Mouse (Mus musculus): ENCODE measurements around the gene Tpk1. TPM values are rescaled to one million over a fixed set of nuclear protein-coding genes. Genes with fewer than 3 reads are reported as not detected.

The Tpk1 gene
- total and polyA plus RNA-seq, 2 experiments = 6.2 to 16.7 TPM

- Histone ChIP-seq H3K9ac (ENCODE audit: low read depth, low read length) (no peak overlapping the region), H3K36me3 (ENCODE audit: control insufficient read depth, insufficient read depth, low read length) (no peaks in the 10 kb centered on the region), H3K27me3 (ENCODE audit: control insufficient read depth, insufficient read depth, low read length) (no peaks in the 10 kb centered on the region), H3K4me3 (ENCODE audit: insufficient read depth, low read depth, low read length) (no peak overlapping the region), H3K4me1 (ENCODE audit: control insufficient read depth, insufficient read depth, low read length) (no peaks in the 10 kb centered on the region; the same call in 1 of the 2 replicates), H3K27ac (replicated peaks; ENCODE audit: insufficient read depth, low read depth, low read length) (no peak overlapping the region), H3K79me2 (ENCODE audit: control insufficient read depth, insufficient read depth, low read length) (no peaks in the 10 kb centered on the region)
- WGBS = 88% methylated on average over 3 of the region's 3 CpGs
- DNase-seq (ENCODE audit: extremely low read depth, low read depth, low spot score) = no peak
- TF ChIP-seq POLR2A (IDR thresholded peaks at IDR 0.05; ENCODE audit: extremely low read depth, insufficient read depth, low read length) = no peak
- no peak for TF ChIP-seq CTCF (IDR thresholded peaks at IDR 0.05; ENCODE audit: low read depth, low read length)
These were observed 133.3 kb downstream of the Tpk1 start for GRCm38 (mm10) chr6:43532822-43533221.

DNA sequence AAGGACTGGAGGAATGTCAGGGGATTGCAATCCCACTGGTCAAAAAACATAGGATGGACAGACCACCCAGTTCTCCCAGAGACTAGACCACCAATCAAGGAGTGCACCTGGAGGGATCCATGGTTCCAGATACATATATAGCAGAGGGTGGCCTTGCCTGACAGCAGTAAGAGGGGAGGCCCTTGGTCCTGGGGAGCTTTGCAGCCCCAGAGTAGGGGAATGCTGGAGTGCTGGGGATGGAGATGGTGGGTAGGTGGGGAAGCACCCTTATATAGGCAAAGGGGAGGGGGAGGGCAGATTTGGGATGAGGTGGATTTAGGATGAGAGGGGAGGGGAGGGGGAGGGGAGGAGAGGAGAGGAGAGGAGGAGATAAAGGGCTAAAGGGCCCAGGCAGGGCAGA is 134.1 kb downstream of the Tpk1 start:
- Histone ChIP-seq H3K79me2 (ENCODE audit: control insufficient read depth, insufficient read depth, low read length) (no peaks in the 10 kb centered on the region), H3K27me3 (ENCODE audit: control insufficient read depth, insufficient read depth, low read length) (no peaks in the 10 kb centered on the region), H3K4me1 (ENCODE audit: control insufficient read depth, insufficient read depth, low read length) (no peaks in the 10 kb centered on the region; the same call in 1 of the 2 replicates), H3K27ac (replicated peaks; ENCODE audit: insufficient read depth, low read depth, low read length) (no peak overlapping the region), H3K9ac (ENCODE audit: low read depth, low read length) (no peak overlapping the region), H3K36me3 (ENCODE audit: control insufficient read depth, insufficient read depth, low read length) (no peaks in the 10 kb centered on the region), H3K4me3 (ENCODE audit: insufficient read depth, low read depth, low read length) (no peak overlapping the region)
- DNase-seq (ENCODE audit: extremely low read depth, low read depth, low spot score) = no peak
- TF ChIP-seq CTCF (IDR thresholded peaks at IDR 0.05; ENCODE audit: low read depth, low read length) (no peak), POLR2A (IDR thresholded peaks at IDR 0.05; ENCODE audit: extremely low read depth, insufficient read depth, low read length) (no peak)

- H3K79me2 ChIP-seq (ENCODE audit: control insufficient read depth, insufficient read depth, low read length) = no peaks in the 10 kb centered on the region
- no peak for DNase-seq (ENCODE audit: extremely low read depth, low read depth, low spot score)
- H3K9ac ChIP-seq (ENCODE audit: low read depth, low read length) = no peak overlapping the region
- 89% methylated on average over 3 of the region's 3 CpGs for WGBS
- no peak overlapping the region for H3K27ac ChIP-seq (replicated peaks; ENCODE audit: insufficient read depth, low read depth, low read length)
- H3K36me3 ChIP-seq (ENCODE audit: control insufficient read depth, insufficient read depth, low read length) = no peaks in the 10 kb centered on the region
- TF ChIP-seq POLR2A (IDR thresholded peaks at IDR 0.05; ENCODE audit: extremely low read depth, insufficient read depth, low read length) = no peak
- TF ChIP-seq CTCF (IDR thresholded peaks at IDR 0.05; ENCODE audit: low read depth, low read length) = no peak
- H3K4me1 ChIP-seq (ENCODE audit: control insufficient read depth, insufficient read depth, low read length) = peaks cover 4% of the 10 kb centered on the region; the same call in 1 of the 2 replicates
- H3K27me3 ChIP-seq (ENCODE audit: control insufficient read depth, insufficient read depth, low read length) = no peaks in the 10 kb centered on the region
- H3K4me3 ChIP-seq (ENCODE audit: insufficient read depth, low read depth, low read length) = no peak overlapping the region
These were observed 137.1 kb downstream of the Tpk1 start for GRCm38 (mm10) chr6:43528996-43529395.

DNA sequence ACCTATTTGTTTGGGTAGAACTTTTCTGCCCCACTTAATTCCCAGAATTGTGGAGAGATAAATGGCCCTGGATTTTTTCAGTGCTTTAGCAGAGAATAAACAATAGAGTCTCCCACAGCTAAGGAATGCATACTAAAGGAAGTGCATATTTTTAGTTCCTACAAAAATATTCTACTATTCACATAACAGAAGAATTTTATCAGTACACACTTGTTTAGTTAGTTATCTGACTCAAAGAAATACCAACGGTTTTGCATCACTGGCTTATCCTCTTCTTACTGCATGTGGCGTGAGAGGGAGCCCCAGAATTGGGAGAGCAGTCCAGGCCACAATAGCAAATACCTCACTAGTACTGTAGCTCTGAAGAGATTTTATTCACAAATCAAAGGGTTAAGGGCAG is 141.1 kb downstream of the Tpk1 start:
- no peak for DNase-seq (ENCODE audit: extremely low read depth, low read depth, low spot score)
- H3K27ac ChIP-seq (replicated peaks; ENCODE audit: insufficient read depth, low read depth, low read length) = no peak overlapping the region
- no peaks in the 10 kb centered on the region for H3K79me2 ChIP-seq (ENCODE audit: control insufficient read depth, insufficient read depth, low read length)
- TF ChIP-seq CTCF (IDR thresholded peaks at IDR 0.05; ENCODE audit: low read depth, low read length) (no peak), POLR2A (IDR thresholded peaks at IDR 0.05; ENCODE audit: extremely low read depth, insufficient read depth, low read length) (no peak)
- no peak overlapping the region for H3K4me3 ChIP-seq (ENCODE audit: insufficient read depth, low read depth, low read length)
- no peaks in the 10 kb centered on the region for H3K27me3 ChIP-seq (ENCODE audit: control insufficient read depth, insufficient read depth, low read length)
- H3K9ac ChIP-seq (ENCODE audit: low read depth, low read length) = no peak overlapping the region
- WGBS = 72% methylated on average over 2 of the region's 2 CpGs
- H3K4me1 ChIP-seq (ENCODE audit: control insufficient read depth, insufficient read depth, low read length) = peaks cover 6% of the 10 kb centered on the region; the same call in 1 of the 2 replicates
- no peaks in the 10 kb centered on the region for H3K36me3 ChIP-seq (ENCODE audit: control insufficient read depth, insufficient read depth, low read length)

DNA sequence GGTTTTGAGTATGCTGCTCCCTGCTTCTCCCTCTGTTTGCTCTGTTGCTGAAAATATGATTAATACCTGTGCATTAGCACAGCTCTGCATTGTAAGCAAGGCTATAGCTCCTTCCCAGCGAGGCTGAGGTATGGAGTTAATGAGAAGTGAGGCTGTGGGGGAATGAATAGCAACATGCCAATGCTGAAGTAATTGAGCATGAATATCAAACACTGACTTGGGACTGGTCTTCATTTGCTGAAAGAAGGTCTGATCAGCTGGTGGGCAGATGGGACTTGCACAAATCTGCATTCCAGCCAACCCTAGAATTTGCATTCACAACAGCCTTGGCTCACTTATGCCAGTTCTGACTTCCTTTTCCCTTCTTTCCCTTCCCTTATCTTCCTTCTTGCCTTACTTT is 144.0 kb downstream of the Tpk1 start:
- no peak for DNase-seq (ENCODE audit: extremely low read depth, low read depth, low spot score)
- no peak overlapping the region for H3K4me3 ChIP-seq (ENCODE audit: insufficient read depth, low read depth, low read length)
- TF ChIP-seq CTCF (IDR thresholded peaks at IDR 0.05; ENCODE audit: low read depth, low read length) = no peak
- TF ChIP-seq POLR2A (IDR thresholded peaks at IDR 0.05; ENCODE audit: extremely low read depth, insufficient read depth, low read length) = no peak
- peaks cover 6% of the 10 kb centered on the region; the same call in 1 of the 2 replicates for H3K4me1 ChIP-seq (ENCODE audit: control insufficient read depth, insufficient read depth, low read length)
- H3K36me3 ChIP-seq (ENCODE audit: control insufficient read depth, insufficient read depth, low read length) = no peaks in the 10 kb centered on the region
- H3K9ac ChIP-seq (ENCODE audit: low read depth, low read length) = no peak overlapping the region
- WGBS = 94% methylated on average over 1 of the region's 1 CpGs
- no peaks in the 10 kb centered on the region for H3K27me3 ChIP-seq (ENCODE audit: control insufficient read depth, insufficient read depth, low read length)
- H3K27ac ChIP-seq (replicated peaks; ENCODE audit: insufficient read depth, low read depth, low read length) = no peak overlapping the region
- no peaks in the 10 kb centered on the region for H3K79me2 ChIP-seq (ENCODE audit: control insufficient read depth, insufficient read depth, low read length)

GRCm38 (mm10) chr6:43520218-43520617 is 145.9 kb downstream of the Tpk1 start:
- no peak overlapping the region for H3K27ac ChIP-seq (replicated peaks; ENCODE audit: insufficient read depth, low read depth, low read length)
- no peak overlapping the region for H3K9ac ChIP-seq (ENCODE audit: low read depth, low read length)
- peak; percentile 47 for DNase-seq (ENCODE audit: extremely low read depth, low read depth, low spot score)
- TF ChIP-seq CTCF (IDR thresholded peaks at IDR 0.05; ENCODE audit: low read depth, low read length) (no peak), POLR2A (IDR thresholded peaks at IDR 0.05; ENCODE audit: extremely low read depth, insufficient read depth, low read length) (no peak)
- no peak overlapping the region for H3K4me3 ChIP-seq (ENCODE audit: insufficient read depth, low read depth, low read length)
- H3K4me1 ChIP-seq (ENCODE audit: control insufficient read depth, insufficient read depth, low read length) = peaks cover 6% of the 10 kb centered on the region; the same call in 1 of the 2 replicates
- no peaks in the 10 kb centered on the region for H3K27me3 ChIP-seq (ENCODE audit: control insufficient read depth, insufficient read depth, low read length)
- WGBS = 29% methylated on average over 2 of the region's 2 CpGs
- no peaks in the 10 kb centered on the region for H3K79me2 ChIP-seq (ENCODE audit: control insufficient read depth, insufficient read depth, low read length)
- no peaks in the 10 kb centered on the region for H3K36me3 ChIP-seq (ENCODE audit: control insufficient read depth, insufficient read depth, low read length)
